Mouse (Mus musculus): ENCODE data around the gene Lpin3. TPM values are rescaled to one million over a fixed set of nuclear protein-coding genes. Genes with fewer than 3 reads are reported as not detected.
A peak's percentile ranks its signal among the peaks of the same experiment; 100 is the strongest.

Gene Lpin3
- polyA plus RNA-seq, 1 experiment from 2014 or later = 1.4 TPM

- Histone ChIP-seq H3K4me3 (no peak overlapping the region), H3K9me3 (no peaks in the 10 kb centered on the region; the same call in 1 of the 2 replicates), H3K9ac (no peak overlapping the region), H3K27me3 (replicated peaks) (peaks cover 13% of the 10 kb centered on the region), H3K4me2 (no peak overlapping the region), H3K27ac (replicated peaks) (no peak overlapping the region), H3K36me3 (no peaks in the 10 kb centered on the region), H3K4me1 (no peaks in the 10 kb centered on the region)
- no peak for ATAC-seq (ENCODE audit: extremely low read depth, insufficient number of reproducible peaks, low FRiP score, low TSS enrichment)
- 54% methylated on average over 5 of the region's 5 CpGs for WGBS
These were observed 53.4 kb downstream of the Lpin3 start for GRCm38 (mm10) chr2:160933890-160934289.

GRCm38 (mm10) chr2:160934451-160934850 is 54.0 kb downstream of the Lpin3 start:
- 69% methylated on average over 4 of the region's 4 CpGs for WGBS
- Histone ChIP-seq H3K9me3 (no peaks in the 10 kb centered on the region; the same call in 1 of the 2 replicates), H3K9ac (no peak overlapping the region), H3K27me3 (replicated peaks) (peaks cover 13% of the 10 kb centered on the region), H3K27ac (replicated peaks) (no peak overlapping the region), H3K4me3 (no peak overlapping the region), H3K36me3 (no peaks in the 10 kb centered on the region), H3K4me2 (no peak overlapping the region), H3K4me1 (no peaks in the 10 kb centered on the region)
- no peak for ATAC-seq (ENCODE audit: extremely low read depth, insufficient number of reproducible peaks, low FRiP score, low TSS enrichment)

GRCm38 (mm10) chr2:160940930-160941709 is 60.6 kb downstream of the Lpin3 start:
- Histone ChIP-seq H3K4me3 (peak overlapping the region; percentile 6; the same call in 1 of the 2 replicates), H3K9ac (0 out of 2 replicates have a peak overlapping the region, but pooled peaks have one; percentile 25), H3K9me3 (no peaks in the 10 kb centered on the region), H3K4me2 (peak overlapping the region; percentile 47), H3K4me1 (peaks cover 43% of the 10 kb centered on the region), H3K27me3 (replicated peaks) (peaks cover 6% of the 10 kb centered on the region; the same call in 1 of the 2 replicates), H3K36me3 (peaks cover 12% of the 10 kb centered on the region; the same call in 1 of the 2 replicates), H3K27ac (replicated peaks) (peak overlapping the region; percentile 61)
- WGBS = 15% methylated on average over 17 of the region's 17 CpGs
- ATAC-seq (ENCODE audit: extremely low read depth, insufficient number of reproducible peaks, low FRiP score, low TSS enrichment) = peak; percentile 33; the same call in 1 of the 2 replicates

GRCm38 (mm10) chr2:160942443-160942842 is 62.0 kb downstream of the Lpin3 start:
- Histone ChIP-seq H3K4me2 (no peak overlapping the region), H3K27me3 (replicated peaks) (0 out of 2 replicates have a peak, but pooled peaks cover 3% of the 10 kb centered on the region), H3K27ac (replicated peaks) (no peak overlapping the region), H3K9me3 (no peaks in the 10 kb centered on the region), H3K9ac (no peak overlapping the region), H3K4me1 (peaks cover 43% of the 10 kb centered on the region), H3K36me3 (peaks cover 25% of the 10 kb centered on the region; the same call in 1 of the 2 replicates), H3K4me3 (no peak overlapping the region)
- ATAC-seq (ENCODE audit: extremely low read depth, insufficient number of reproducible peaks, low FRiP score, low TSS enrichment) = no peak
- whole genome bisulfite sequencing = 59% methylated on average over 3 of the region's 3 CpGs

- 45% methylated on average over 4 of the region's 4 CpGs for WGBS
- no peak for ATAC-seq (ENCODE audit: extremely low read depth, insufficient number of reproducible peaks, low FRiP score, low TSS enrichment)
- peaks cover 92% of the 10 kb centered on the region for H3K36me3 ChIP-seq
These were observed 71.1 kb downstream of the Lpin3 start for GRCm38 (mm10) chr2:160951595-160951994.

GRCm38 (mm10) chr2:160953131-160953873 is 72.8 kb downstream of the Lpin3 start:
- Histone ChIP-seq H3K4me3 (no peak overlapping the region), H3K27ac (replicated peaks) (no peak overlapping the region), H3K36me3 (peaks cover 85% of the 10 kb centered on the region), H3K4me1 (peaks cover 35% of the 10 kb centered on the region), H3K4me2 (no peak overlapping the region), H3K9me3 (no peaks in the 10 kb centered on the region), H3K27me3 (replicated peaks) (no peaks in the 10 kb centered on the region), H3K9ac (no peak overlapping the region)
- no peak for ATAC-seq (ENCODE audit: extremely low read depth, insufficient number of reproducible peaks, low FRiP score, low TSS enrichment)
- WGBS = 72% methylated on average over 7 of the region's 7 CpGs

More at GRCm38 (mm10) chr2:160951595-160951994, 71.1 kb downstream of the Lpin3 start:
- Histone ChIP-seq H3K4me1 (peaks cover 35% of the 10 kb centered on the region), H3K9me3 (no peaks in the 10 kb centered on the region), H3K27me3 (replicated peaks) (no peaks in the 10 kb centered on the region), H3K27ac (replicated peaks) (no peak overlapping the region), H3K4me3 (no peak overlapping the region), H3K4me2 (no peak overlapping the region), H3K9ac (no peak overlapping the region)

GRCm38 (mm10) chr2:160954541-160954940 is 74.1 kb downstream of the Lpin3 start:
- no peak overlapping the region for H3K4me2 ChIP-seq
- H3K4me1 ChIP-seq = peaks cover 35% of the 10 kb centered on the region
- no peak for ATAC-seq (ENCODE audit: extremely low read depth, insufficient number of reproducible peaks, low FRiP score, low TSS enrichment)
- peaks cover 83% of the 10 kb centered on the region for H3K36me3 ChIP-seq
- no peak overlapping the region for H3K4me3 ChIP-seq
- H3K27me3 ChIP-seq (replicated peaks) = no peaks in the 10 kb centered on the region
- no peak overlapping the region for H3K9ac ChIP-seq
- H3K27ac ChIP-seq (replicated peaks) = no peak overlapping the region
- 83% methylated on average over 3 of the region's 3 CpGs for WGBS
- H3K9me3 ChIP-seq = no peaks in the 10 kb centered on the region

GRCm38 (mm10) chr2:160955331-160955730 is 74.9 kb downstream of the Lpin3 start:
- peaks cover 83% of the 10 kb centered on the region for H3K36me3 ChIP-seq

More at GRCm38 (mm10) chr2:160955331-160955730, 74.9 kb downstream of the Lpin3 start:
- H3K9ac ChIP-seq = no peak overlapping the region
- no peaks in the 10 kb centered on the region for H3K9me3 ChIP-seq
- H3K4me2 ChIP-seq = no peak overlapping the region
- no peak for ATAC-seq (ENCODE audit: extremely low read depth, insufficient number of reproducible peaks, low FRiP score, low TSS enrichment)
- H3K27ac ChIP-seq (replicated peaks) = no peak overlapping the region
- H3K4me1 ChIP-seq = peaks cover 35% of the 10 kb centered on the region
- H3K27me3 ChIP-seq (replicated peaks) = no peaks in the 10 kb centered on the region
- no peak overlapping the region for H3K4me3 ChIP-seq
- 61% methylated on average over 7 of the region's 7 CpGs for WGBS

Other genes with a start within 250 kb of the Lpin3 start
- gene Top1, start 234.8 kb upstream of the Lpin3 start, polyA plus RNA-seq (2015; fragmentation: Nextera tagmentation; extraction: Ambion mirVana) = 44.9 and 48.0 TPM in 2 replicates
- 25.5 and 29.4 TPM in 2 replicates for gene Plcg1, start 149.4 kb upstream of the Lpin3 start, polyA plus RNA-seq (2015; fragmentation: Nextera tagmentation; extraction: Ambion mirVana)
- gene Zhx3, start 7.7 kb upstream of the Lpin3 start, polyA plus RNA-seq (2015; fragmentation: Nextera tagmentation; extraction: Ambion mirVana) = 6.8 TPM in 2 replicates
- gene Emilin3, start 31.7 kb downstream of the Lpin3 start, polyA plus RNA-seq (2015; fragmentation: Nextera tagmentation; extraction: Ambion mirVana) = 3.8 and 3.9 TPM in 2 replicates
- gene Chd6, start 228.4 kb downstream of the Lpin3 start, polyA plus RNA-seq (2015; fragmentation: Nextera tagmentation; extraction: Ambion mirVana) = 15.2 and 16.7 TPM in 2 replicates